Mouse (Mus musculus) stomach, postnatal 0 days (tissue): ENCODE data around the gene Vstm2a.

Experiments used
- CTCF ChIP-seq: IDR thresholded peaks from 2 replicates; pipeline ENCODE4 v1.5.1; 2016; ENCODE audit warnings: antibody characterized with exemption, low read depth, mild to moderate bottlenecking, moderate library complexity
- EP300 ChIP-seq: optimal IDR thresholded peaks from 2 replicates; pipeline ENCODE3; 2016; ENCODE audit warnings: antibody characterized with exemption

DNA sequence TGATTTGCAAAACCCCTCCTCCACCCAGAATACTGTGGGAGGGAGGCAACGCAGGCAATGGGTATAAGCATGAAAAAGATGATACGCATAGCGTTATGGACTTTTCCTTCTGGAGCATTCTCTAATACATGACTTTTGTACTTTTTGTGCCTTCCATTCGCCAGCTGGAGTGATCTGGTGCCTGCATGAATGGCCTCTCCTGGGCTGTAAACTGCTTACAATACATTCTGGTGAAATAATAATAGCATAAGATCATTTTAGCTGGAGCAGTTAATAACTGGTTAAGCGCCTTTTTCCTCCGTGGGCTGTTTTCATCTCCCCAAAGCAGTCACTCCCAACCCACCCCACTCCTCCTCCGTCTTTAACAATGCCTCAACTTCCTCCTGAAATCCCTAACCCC, 513 bp upstream of the Vstm2a start:
- TF ChIP-seq CTCF, result no peak
- no peak for TF ChIP-seq EP300
